Mouse (Mus musculus) MEL (cell line): ENCODE results near the gene Lgals8.

Source experiments
- CHD1 ChIP-seq: IDR thresholded peaks from 2 replicates; pipeline ENCODE4 v1.6.1; 2012; ENCODE audit warnings: low read depth, mild to moderate bottlenecking, inconsistent platforms, low read length, improper control_type of control experiment
- CHD2 ChIP-seq: IDR thresholded peaks from 2 replicates; pipeline ENCODE4 v1.6.1; 2011; ENCODE audit warnings: low read length, improper control_type of control experiment
- CTCF ChIP-seq, 3 experiments: IDR thresholded peaks in 2 of 3; conservative IDR thresholded peaks in 1 of 3; 2 replicates each; pipeline ENCODE4 v1.5.1; 2011 to 2012; ENCODE audit warnings: low read length in 3 of 3, low read depth in 2 of 3, mild to moderate bottlenecking in 2 of 3, improper control_type of control experiment in 1 of 3, inconsistent platforms in 1 of 3, mixed read lengths in 1 of 3, moderate library complexity in 1 of 3; ENCODE audit not compliant: control insufficient read depth in 1 of 3, insufficient read depth in 1 of 3, poor library complexity in 1 of 3, severe bottlenecking in 1 of 3
- EP300 ChIP-seq, 2 experiments: IDR thresholded peaks; 2 replicates each; pipeline ENCODE4 v1.6.1; 2011; ENCODE audit warnings: improper control_type of control experiment in 2 of 2, low read length in 2 of 2, low read depth in 1 of 2, mild to moderate bottlenecking in 1 of 2
- MAZ ChIP-seq: IDR thresholded peaks from 2 replicates; pipeline ENCODE4 v1.6.1; 2012; ENCODE audit warnings: low read depth, mild to moderate bottlenecking, inconsistent platforms, low read length, improper control_type of control experiment
- SMC3 ChIP-seq: IDR thresholded peaks from 2 replicates; pipeline ENCODE4 v1.6.1; 2011; ENCODE audit warnings: low read depth, low read length, improper control_type of control experiment
- TAL1 ChIP-seq: IDR thresholded peaks from 2 replicates; pipeline ENCODE4 v1.6.1; 2012; ENCODE audit warnings: mild to moderate bottlenecking, inconsistent platforms, low read length, moderate library complexity, mixed read lengths
- ZNF384 ChIP-seq: IDR thresholded peaks from 2 replicates; pipeline ENCODE4 v1.6.1; 2012; ENCODE audit warnings: low read depth, mild to moderate bottlenecking, inconsistent platforms, low read length, improper control_type of control experiment

DNA sequence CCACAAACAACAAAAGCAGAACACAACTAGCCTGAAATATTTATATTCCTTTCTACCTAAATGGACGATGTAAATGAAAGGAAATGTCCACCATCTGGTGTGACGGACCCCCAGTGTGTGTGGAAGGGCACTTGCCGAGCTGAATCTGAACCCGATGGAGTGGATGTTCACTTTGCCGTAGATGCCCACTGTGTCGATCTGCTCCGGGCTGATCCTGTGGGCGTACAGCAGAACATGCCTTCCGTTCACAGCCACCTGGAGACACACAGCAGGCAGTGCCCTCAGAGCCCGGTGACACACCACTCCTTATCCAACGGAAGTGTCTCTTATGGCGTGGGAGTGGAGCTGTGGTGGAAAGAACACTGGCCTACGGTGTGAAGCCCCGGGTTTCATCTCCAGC is 11.6 kb downstream of the Lgals8 start:
- TF ChIP-seq TAL1 (no peak), EP300 (IDR thresholded peaks at IDR 0.05; ENCODE audit: low read depth in 1 of 2, low read length in 2 of 2) (no peak), SMC3 (no peak), ZNF384 (no peak), CHD2 (no peak), MAZ (no peak), CTCF (IDR thresholded peaks at IDR 0.05 in 2 of 3, conservative IDR thresholded peaks at IDR 0.05 in 1 of 3; ENCODE audit: control insufficient read depth in 1 of 3, insufficient read depth in 1 of 3, low read depth in 2 of 3, low read length in 3 of 3, poor library complexity in 1 of 3, severe bottlenecking in 1 of 3) (no peak), CHD1 (no peak)
